ENCODE assay signal across 10 mouse cellular contexts in genomic region chr10:92333042-92333774, GRCm38 (mm10).
A peak's percentile ranks its signal among the peaks of the same experiment; 100 is the strongest.
DNase-seq lines count a peak whose midpoint lies in the region; ATAC-seq and TF ChIP-seq lines count a peak whose summit lies in the region.
"Had no signal": no experiment of that assay in that cellular context is flagged by ENCODE, and none has a peak within 500 bp of the region (broad histone marks: within the 10 kb centered on the region; RNA-seq: fewer than 3 reads in every experiment).

No protein-coding gene starts in this region.

- 0 out of 2 replicates have a peak, but pooled peaks have one; percentile 1 for TF ChIP-seq CTCF in midbrain, postnatal 0 days (IDR thresholded peaks at IDR 0.05)
- TF ChIP-seq CTCF in thymus, adult 2 months (IDR thresholded peaks at IDR 0.05; ENCODE audit: borderline replicate concordance, control insufficient read depth, extremely low read depth, insufficient read depth, low read length, poor library complexity): no peak

- H3K27me3 ChIP-seq in embryonic facial prominence, embryonic 12.5 days: no peaks in the 10 kb centered on the region
- H3K27me3 ChIP-seq in hindbrain, embryonic 15.5 days: no peaks in the 10 kb centered on the region
- H3K27me3 ChIP-seq in midbrain, postnatal 0 days (ENCODE audit: insufficient read depth, low read length): no peaks in the 10 kb centered on the region
- H3K27me3 ChIP-seq in thymus, adult 2 months (ENCODE audit: control insufficient read depth, insufficient read depth, low read length): no peaks in the 10 kb centered on the region
- H3K27me3 ChIP-seq: embryonic facial prominence, embryonic 13.5 days had no signal

- H3K4me2 ChIP-seq in embryonic facial prominence, embryonic 12.5 days (replicated peaks): no peak overlapping the region
- H3K4me2 ChIP-seq in hindbrain, embryonic 15.5 days: no peak overlapping the region
- no peak overlapping the region for H3K4me2 ChIP-seq in midbrain, postnatal 0 days (ENCODE audit: low read depth, low read length, poor library complexity, severe bottlenecking)
- H3K4me2 ChIP-seq: embryonic facial prominence, embryonic 13.5 days had no signal

- H3K27ac ChIP-seq in embryonic facial prominence, embryonic 12.5 days: peak overlapping the region; percentile 24; the same call in 1 of the 2 replicates
- H3K27ac ChIP-seq in hindbrain, embryonic 15.5 days (replicated peaks): peak overlapping the region; percentile 16; the same call in 1 of the 2 replicates
- H3K27ac ChIP-seq in midbrain, postnatal 0 days (ENCODE audit: low read depth, low read length): no peak overlapping the region
- no peak overlapping the region for H3K27ac ChIP-seq in thymus, adult 2 months (ENCODE audit: control insufficient read depth, insufficient read depth, low read length)
- H3K27ac ChIP-seq: embryonic facial prominence, embryonic 13.5 days had no signal

- no peak for DNase-seq in frontal cortex, postnatal 25 days (ENCODE audit: low spot score in 2 of 2)
- peak; percentile 47 for DNase-seq in midbrain, postnatal 0 days (ENCODE audit: low spot score)
- no peak for DNase-seq in MN1 (ENCODE audit: low spot score)
- DNase-seq in thymus, adult 2 months: no peak
- DNase-seq in yolk sac, embryonic 10.5 days (ENCODE audit: low spot score): no peak
- DNase-seq: heart, postnatal 14 days had no signal

- ATAC-seq in frontal cortex, adult (ENCODE audit: low TSS enrichment): peak; percentile 59
- ATAC-seq in embryonic facial prominence, embryonic 12.5 days (ENCODE audit: insufficient number of reproducible peaks, insufficient read depth, low FRiP score, low TSS enrichment): peak; percentile 82
- ATAC-seq in hindbrain, embryonic 15.5 days (ENCODE audit: low FRiP score, low read depth): peak; percentile 91
- ATAC-seq in midbrain, postnatal 0 days (ENCODE audit: low FRiP score): no peak

- H3K9ac ChIP-seq in embryonic facial prominence, embryonic 12.5 days: no peak overlapping the region
- H3K9ac ChIP-seq in hindbrain, embryonic 15.5 days: no peak overlapping the region
- no peak overlapping the region for H3K9ac ChIP-seq in midbrain, postnatal 0 days (replicated peaks; ENCODE audit: low read length, poor library complexity, severe bottlenecking)
- H3K9ac ChIP-seq: embryonic facial prominence, embryonic 13.5 days had no signal

- peaks cover 13% of the 10 kb centered on the region for H3K4me1 ChIP-seq in embryonic facial prominence, embryonic 12.5 days
- peaks cover 17% of the 10 kb centered on the region for H3K4me1 ChIP-seq in hindbrain, embryonic 15.5 days (replicated peaks)
- no peaks in the 10 kb centered on the region for H3K4me1 ChIP-seq in midbrain, postnatal 0 days (ENCODE audit: insufficient read depth, low read length)
- H3K4me1 ChIP-seq in thymus, adult 2 months (replicated peaks; ENCODE audit: control insufficient read depth, insufficient read depth, low read length): no peaks in the 10 kb centered on the region

- TF ChIP-seq POLR2A in thymus, adult 2 months (IDR thresholded peaks at IDR 0.05; ENCODE audit: control insufficient read depth, extremely low read depth, insufficient read depth, low read length, poor library complexity): no peak

- 24% methylated on average over 3 of the region's 3 CpGs for WGBS in embryonic facial prominence, embryonic 12.5 days
- 20% methylated on average over 3 of the region's 3 CpGs for WGBS in hindbrain, embryonic 15.5 days
- WGBS in midbrain, postnatal 0 days: 12% methylated on average over 3 of the region's 3 CpGs
- 79% methylated on average over 3 of the region's 3 CpGs for WGBS in thymus, adult 2 months

- H3K9me3 ChIP-seq in embryonic facial prominence, embryonic 12.5 days: no peaks in the 10 kb centered on the region
- no peaks in the 10 kb centered on the region for H3K9me3 ChIP-seq in hindbrain, embryonic 15.5 days
- no peaks in the 10 kb centered on the region for H3K9me3 ChIP-seq in midbrain, postnatal 0 days (ENCODE audit: low read length)
- H3K9me3 ChIP-seq: embryonic facial prominence, embryonic 13.5 days had no signal

- H3K36me3 ChIP-seq in embryonic facial prominence, embryonic 12.5 days: no peaks in the 10 kb centered on the region
- H3K36me3 ChIP-seq in hindbrain, embryonic 15.5 days: no peaks in the 10 kb centered on the region
- H3K36me3 ChIP-seq in midbrain, postnatal 0 days (ENCODE audit: insufficient read depth, low read length): no peaks in the 10 kb centered on the region
- no peaks in the 10 kb centered on the region for H3K36me3 ChIP-seq in thymus, adult 2 months (ENCODE audit: control insufficient read depth, insufficient read depth, low read length)
- H3K36me3 ChIP-seq: embryonic facial prominence, embryonic 13.5 days had no signal

- H3K4me3 ChIP-seq in embryonic facial prominence, embryonic 12.5 days: no peak overlapping the region
- H3K4me3 ChIP-seq in hindbrain, embryonic 15.5 days: no peak overlapping the region
- no peak overlapping the region for H3K4me3 ChIP-seq in midbrain, postnatal 0 days (ENCODE audit: low read depth, low read length)
- no peak overlapping the region for H3K4me3 ChIP-seq in thymus, adult 2 months (ENCODE audit: control insufficient read depth, insufficient read depth, low read length)
- H3K4me3 ChIP-seq: embryonic facial prominence, embryonic 13.5 days had no signal

Comparison
In these comparisons a context has a peak if more than half of its experiments do, and no peak if none do; other contexts are left out.
1. H3K27ac ChIP-seq: peak in embryonic facial prominence, embryonic 12.5 days (single experiment) and hindbrain, embryonic 15.5 days (single experiment); none in midbrain, postnatal 0 days (single experiment) and thymus, adult 2 months (single experiment).